Mouse (Mus musculus): ENCODE measurements around the gene Tpo. TPM values are rescaled to one million over a fixed set of nuclear protein-coding genes. Genes with fewer than 3 reads are reported as not detected.

Gene Tpo
- polyA plus RNA-seq, 1 experiment from 2014 or later = 0.46 TPM

DNA sequence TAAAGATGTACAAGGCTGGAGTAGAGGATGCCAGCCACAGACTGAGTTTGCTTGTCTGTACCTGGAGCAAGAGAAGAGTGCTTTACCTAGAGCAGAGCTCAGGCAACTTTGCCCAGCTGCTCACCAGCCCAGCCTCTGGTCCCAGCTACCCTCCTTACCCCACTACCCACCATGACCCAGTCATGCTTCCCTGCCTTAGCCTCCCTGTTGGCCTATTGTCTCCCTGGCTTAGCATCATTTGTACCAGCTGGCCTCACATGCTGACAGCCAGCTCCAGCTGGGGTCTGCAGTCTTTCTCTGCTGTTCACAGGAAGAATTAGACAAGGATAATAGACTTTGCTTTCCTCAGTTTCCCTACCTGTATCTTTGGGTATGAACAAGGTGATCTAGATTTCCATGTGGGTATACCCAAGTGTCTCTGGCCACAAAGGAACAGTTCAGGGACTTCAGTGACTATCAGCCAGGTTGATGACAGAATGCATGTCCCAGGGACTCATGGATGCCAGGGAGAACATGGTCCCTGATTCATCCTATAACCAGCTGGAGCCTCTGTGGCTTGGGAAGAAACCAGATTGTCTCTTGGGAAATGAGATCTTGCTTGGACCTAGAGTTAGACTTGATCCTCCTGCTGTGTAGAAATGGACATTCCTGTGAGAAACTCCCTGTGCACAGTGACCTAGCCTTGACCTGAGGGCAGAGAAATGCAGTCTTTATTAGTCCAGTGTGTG is 96.4 kb downstream of the Tpo start:
- no peak for ATAC-seq (ENCODE audit: low read depth)

DNA sequence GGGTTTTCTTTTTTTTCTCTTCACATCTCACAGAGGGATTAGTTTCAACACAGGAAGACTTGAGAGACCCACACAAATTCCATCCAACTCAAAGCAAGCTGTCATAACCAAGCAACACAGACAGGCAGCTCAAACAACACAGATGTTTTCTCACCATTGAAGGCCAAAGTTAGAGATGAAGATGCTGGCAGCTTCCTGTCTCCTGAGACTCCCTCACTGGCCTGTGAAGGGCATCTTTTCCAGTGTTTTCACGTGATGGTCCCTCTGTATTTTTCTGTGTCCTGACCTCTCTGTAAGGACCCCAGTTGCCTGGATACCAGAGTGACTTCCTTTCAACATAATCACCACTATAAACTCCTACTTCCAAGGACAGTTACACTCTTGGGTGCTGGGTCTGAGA is 97.0 kb downstream of the Tpo start:
- no peaks in the 10 kb centered on the region for H3K36me3 ChIP-seq (ENCODE audit: control insufficient read depth, insufficient read depth, low read length)
- no peak for ATAC-seq (ENCODE audit: low read depth)
- no peak overlapping the region for H3K9ac ChIP-seq (replicated peaks; ENCODE audit: low read depth, low read length)
- H3K27ac ChIP-seq (ENCODE audit: low read depth, low read length) = no peak overlapping the region
- no peak overlapping the region for H3K4me3 ChIP-seq (ENCODE audit: low read depth, low read length)
- 0 out of 2 replicates have a peak, but pooled peaks cover 5% of the 10 kb centered on the region for H3K4me1 ChIP-seq (ENCODE audit: control insufficient read depth, insufficient read depth, low read length)
- no peak overlapping the region for H3K4me2 ChIP-seq (ENCODE audit: low read depth, low read length)
- no peaks in the 10 kb centered on the region for H3K9me3 ChIP-seq (ENCODE audit: control insufficient read depth, low read length)
- no peaks in the 10 kb centered on the region for H3K27me3 ChIP-seq (ENCODE audit: control insufficient read depth, insufficient read depth, low read length)
- 30% methylated on average over 1 of the region's 1 CpGs for WGBS

More for the DNA sequence above, 96.4 kb downstream of the Tpo start:
- Histone ChIP-seq H3K9me3 (ENCODE audit: control insufficient read depth, low read length) (no peaks in the 10 kb centered on the region), H3K36me3 (ENCODE audit: control insufficient read depth, insufficient read depth, low read length) (no peaks in the 10 kb centered on the region), H3K27me3 (ENCODE audit: control insufficient read depth, insufficient read depth, low read length) (no peaks in the 10 kb centered on the region), H3K4me2 (ENCODE audit: low read depth, low read length) (no peak overlapping the region), H3K4me3 (ENCODE audit: low read depth, low read length) (no peak overlapping the region), H3K9ac (replicated peaks; ENCODE audit: low read depth, low read length) (no peak overlapping the region), H3K27ac (ENCODE audit: low read depth, low read length) (peak overlapping the region; percentile 57; the same call in 1 of the 2 replicates), H3K4me1 (ENCODE audit: control insufficient read depth, insufficient read depth, low read length) (0 out of 2 replicates have a peak, but pooled peaks cover 5% of the 10 kb centered on the region)

DNA sequence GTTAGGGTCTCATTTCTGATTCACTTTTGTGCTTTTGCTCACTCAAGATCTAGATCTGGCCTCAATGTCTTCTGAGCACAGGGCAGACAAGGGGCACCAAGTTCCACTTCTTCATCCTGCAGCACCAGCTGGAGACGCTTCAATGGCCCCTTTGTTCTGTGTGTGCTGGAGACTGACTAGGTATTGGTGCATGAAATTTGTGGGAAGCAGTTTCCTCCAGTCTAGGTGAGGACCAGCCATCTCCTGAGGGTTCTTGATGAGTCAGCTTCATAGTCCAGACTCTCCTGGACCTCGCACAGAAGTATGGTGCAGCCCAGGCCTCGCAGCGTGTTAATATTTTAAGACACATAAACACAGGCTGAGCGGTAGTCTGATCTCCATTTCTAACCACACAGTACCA is 97.7 kb downstream of the Tpo start:
- Histone ChIP-seq H3K9ac (replicated peaks; ENCODE audit: low read depth, low read length) (no peak overlapping the region), H3K36me3 (ENCODE audit: control insufficient read depth, insufficient read depth, low read length) (no peaks in the 10 kb centered on the region), H3K27ac (ENCODE audit: low read depth, low read length) (no peak overlapping the region), H3K4me1 (ENCODE audit: control insufficient read depth, insufficient read depth, low read length) (0 out of 2 replicates have a peak, but pooled peaks cover 5% of the 10 kb centered on the region), H3K4me3 (ENCODE audit: low read depth, low read length) (no peak overlapping the region), H3K27me3 (ENCODE audit: control insufficient read depth, insufficient read depth, low read length) (no peaks in the 10 kb centered on the region), H3K4me2 (ENCODE audit: low read depth, low read length) (no peak overlapping the region), H3K9me3 (ENCODE audit: control insufficient read depth, low read length) (no peaks in the 10 kb centered on the region)
- WGBS = 89% methylated on average over 5 of the region's 5 CpGs
- no peak for ATAC-seq (ENCODE audit: low read depth)

DNA sequence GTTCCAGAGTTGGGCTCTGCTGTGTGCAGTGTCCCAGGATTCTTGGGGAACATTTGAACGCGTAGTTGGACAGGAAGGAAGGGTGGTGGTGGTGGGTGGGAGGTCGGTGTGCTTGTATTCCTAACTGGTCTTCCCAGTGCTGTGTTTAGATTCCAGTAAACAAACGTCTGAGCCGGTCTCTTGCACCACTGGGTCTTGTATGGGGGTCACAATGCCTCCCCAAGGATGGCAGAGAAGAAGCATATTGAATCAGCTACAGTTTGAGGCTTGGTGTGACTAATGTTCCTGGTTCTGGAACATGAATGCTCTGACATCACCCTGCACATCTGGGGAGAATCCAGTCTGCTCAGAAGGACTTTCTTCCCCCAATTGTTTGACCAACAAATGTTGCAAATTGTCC is 101.9 kb downstream of the Tpo start:
- 76% methylated on average over 5 of the region's 5 CpGs for WGBS
- ATAC-seq (ENCODE audit: low read depth) = no peak
- Histone ChIP-seq H3K4me2 (ENCODE audit: low read depth, low read length) (no peak overlapping the region), H3K9ac (replicated peaks; ENCODE audit: low read depth, low read length) (no peak overlapping the region), H3K27me3 (ENCODE audit: control insufficient read depth, insufficient read depth, low read length) (no peaks in the 10 kb centered on the region), H3K4me3 (ENCODE audit: low read depth, low read length) (no peak overlapping the region), H3K9me3 (ENCODE audit: control insufficient read depth, low read length) (no peaks in the 10 kb centered on the region), H3K36me3 (ENCODE audit: control insufficient read depth, insufficient read depth, low read length) (no peaks in the 10 kb centered on the region), H3K4me1 (ENCODE audit: control insufficient read depth, insufficient read depth, low read length) (no peaks in the 10 kb centered on the region), H3K27ac (ENCODE audit: low read depth, low read length) (no peak overlapping the region)

DNA sequence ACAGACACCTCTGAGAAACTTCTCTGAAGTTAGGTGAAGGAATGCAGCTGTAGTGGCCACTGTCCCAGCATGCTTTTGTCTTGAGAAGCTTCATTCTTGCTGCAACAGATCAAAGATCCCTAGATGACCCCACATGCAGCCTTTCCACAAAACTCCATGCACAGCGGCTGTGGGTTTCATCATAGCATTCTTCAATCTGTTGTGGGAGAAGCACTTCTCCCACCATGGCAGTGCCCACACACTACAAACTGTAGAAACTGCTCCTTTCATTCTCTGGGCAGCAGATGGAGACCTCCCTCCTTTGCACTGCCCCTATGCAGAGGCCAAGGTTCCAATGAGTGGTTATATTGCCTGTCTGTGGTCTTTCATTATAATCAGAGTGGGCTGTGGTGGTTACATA is 103.3 kb downstream of the Tpo start:
- H3K4me1 ChIP-seq (ENCODE audit: control insufficient read depth, insufficient read depth, low read length) = no peaks in the 10 kb centered on the region
- no peaks in the 10 kb centered on the region for H3K36me3 ChIP-seq (ENCODE audit: control insufficient read depth, insufficient read depth, low read length)
- H3K4me2 ChIP-seq (ENCODE audit: low read depth, low read length) = no peak overlapping the region
- H3K4me3 ChIP-seq (ENCODE audit: low read depth, low read length) = no peak overlapping the region
- H3K9me3 ChIP-seq (ENCODE audit: control insufficient read depth, low read length) = no peaks in the 10 kb centered on the region
- WGBS = 90% methylated on average over 1 of the region's 1 CpGs
- no peak for ATAC-seq (ENCODE audit: low read depth)
- no peak overlapping the region for H3K27ac ChIP-seq (ENCODE audit: low read depth, low read length)
- H3K27me3 ChIP-seq (ENCODE audit: control insufficient read depth, insufficient read depth, low read length) = no peaks in the 10 kb centered on the region
- H3K9ac ChIP-seq (replicated peaks; ENCODE audit: low read depth, low read length) = no peak overlapping the region

DNA sequence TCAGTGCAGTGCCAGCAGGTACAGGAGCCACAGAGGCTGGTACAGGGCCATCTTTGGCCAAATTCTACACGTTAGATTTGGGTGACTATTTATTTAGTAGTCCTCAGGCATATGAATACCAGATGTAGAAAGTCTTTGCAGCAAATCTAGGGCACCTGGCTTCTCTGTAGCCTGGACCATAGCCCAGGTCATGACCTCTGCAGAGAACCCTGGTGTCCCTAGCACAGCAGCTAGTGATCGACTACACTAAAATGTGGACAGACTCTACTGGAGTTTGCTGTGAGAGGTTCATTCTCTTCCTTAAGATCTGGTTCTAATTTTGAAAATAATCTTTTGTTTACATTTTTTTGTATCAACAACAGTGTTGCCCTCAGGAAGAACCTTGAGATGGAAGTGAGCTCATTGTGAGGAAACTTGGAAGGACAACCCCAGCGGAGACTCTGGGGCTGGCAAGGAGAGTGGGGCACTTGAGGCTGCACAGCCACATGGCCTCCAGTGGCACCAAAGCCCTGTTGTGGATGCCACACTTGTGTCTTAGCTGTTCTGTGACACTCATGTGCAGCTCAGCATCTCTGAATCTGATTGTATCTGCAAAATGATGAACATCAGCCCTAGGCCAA is 104.6 kb downstream of the Tpo start:
- Histone ChIP-seq H3K4me2 (ENCODE audit: low read depth, low read length) (no peak overlapping the region), H3K4me3 (ENCODE audit: low read depth, low read length) (no peak overlapping the region), H3K27me3 (ENCODE audit: control insufficient read depth, insufficient read depth, low read length) (no peaks in the 10 kb centered on the region), H3K9me3 (ENCODE audit: control insufficient read depth, low read length) (no peaks in the 10 kb centered on the region), H3K27ac (ENCODE audit: low read depth, low read length) (no peak overlapping the region), H3K36me3 (ENCODE audit: control insufficient read depth, insufficient read depth, low read length) (no peaks in the 10 kb centered on the region), H3K9ac (replicated peaks; ENCODE audit: low read depth, low read length) (no peak overlapping the region), H3K4me1 (ENCODE audit: control insufficient read depth, insufficient read depth, low read length) (no peaks in the 10 kb centered on the region)
- 84% methylated on average over 3 of the region's 3 CpGs for WGBS
- ATAC-seq (ENCODE audit: low read depth) = no peak

DNA sequence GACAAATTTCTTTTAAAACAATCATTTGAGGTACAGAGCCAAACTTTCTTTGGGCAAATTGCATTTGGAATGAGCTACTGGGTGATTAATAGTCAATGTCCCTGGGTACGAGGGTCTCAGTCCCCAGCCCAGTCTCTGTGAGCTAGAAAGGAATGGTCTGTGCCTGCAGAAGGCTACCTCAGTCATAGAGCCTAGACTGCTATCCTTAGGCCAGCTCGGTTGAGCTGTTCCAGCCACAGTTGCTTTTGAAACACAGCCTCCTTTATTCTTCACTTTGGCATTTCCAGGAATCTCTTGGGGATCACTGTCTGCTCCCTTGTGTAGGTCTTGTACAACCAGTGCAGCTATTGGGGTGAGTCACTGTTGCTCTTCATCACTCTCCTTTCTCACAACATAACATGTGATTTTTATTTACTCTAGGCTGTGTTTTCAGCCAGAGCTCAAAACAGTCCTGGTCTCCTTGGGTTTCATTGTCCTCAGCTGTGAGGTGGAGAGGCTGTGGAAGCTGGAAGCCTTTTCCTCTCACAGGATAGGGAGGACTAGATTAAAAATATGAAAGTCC is 108.1 kb downstream of the Tpo start:
- no peak for ATAC-seq (ENCODE audit: low read depth)
- H3K4me1 ChIP-seq (ENCODE audit: control insufficient read depth, insufficient read depth, low read length) = no peaks in the 10 kb centered on the region
- WGBS = 47% methylated on average over 2 of the region's 2 CpGs

DNA sequence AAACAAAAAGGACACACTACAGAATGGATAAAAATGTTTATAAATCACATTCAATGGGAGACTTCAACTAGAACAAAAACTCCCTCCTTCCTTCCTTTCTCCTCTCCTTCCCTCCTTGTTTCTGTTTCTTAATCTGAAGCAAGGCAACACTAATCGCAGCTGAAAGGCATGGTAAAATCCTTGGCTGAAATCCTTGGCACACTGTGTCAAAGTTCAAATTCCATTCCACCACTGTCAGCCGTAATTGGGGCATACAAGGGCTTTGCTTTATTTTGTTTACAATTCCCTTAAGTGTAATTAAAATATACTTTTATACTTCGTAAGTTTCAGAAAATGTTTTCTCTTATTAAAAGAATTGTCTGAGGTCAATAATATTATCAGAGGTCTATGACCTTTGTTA is 108.9 kb downstream of the Tpo start:
- ATAC-seq (ENCODE audit: low read depth) = no peak
- H3K4me2 ChIP-seq (ENCODE audit: low read depth, low read length) = no peak overlapping the region
- H3K4me3 ChIP-seq (ENCODE audit: low read depth, low read length) = no peak overlapping the region
- no peaks in the 10 kb centered on the region for H3K4me1 ChIP-seq (ENCODE audit: control insufficient read depth, insufficient read depth, low read length)
- 0 out of 2 replicates have a peak, but pooled peaks cover 4% of the 10 kb centered on the region for H3K36me3 ChIP-seq (ENCODE audit: control insufficient read depth, insufficient read depth, low read length)
- H3K9me3 ChIP-seq (ENCODE audit: control insufficient read depth, low read length) = no peaks in the 10 kb centered on the region
- H3K9ac ChIP-seq (replicated peaks; ENCODE audit: low read depth, low read length) = no peak overlapping the region
- 46% methylated on average over 3 of the region's 3 CpGs for WGBS
- H3K27ac ChIP-seq (ENCODE audit: low read depth, low read length) = no peak overlapping the region
- H3K27me3 ChIP-seq (ENCODE audit: control insufficient read depth, insufficient read depth, low read length) = no peaks in the 10 kb centered on the region

More for the DNA sequence above, 108.1 kb downstream of the Tpo start:
- Histone ChIP-seq H3K36me3 (ENCODE audit: control insufficient read depth, insufficient read depth, low read length) (0 out of 2 replicates have a peak, but pooled peaks cover 4% of the 10 kb centered on the region), H3K9me3 (ENCODE audit: control insufficient read depth, low read length) (no peaks in the 10 kb centered on the region), H3K27me3 (ENCODE audit: control insufficient read depth, insufficient read depth, low read length) (no peaks in the 10 kb centered on the region), H3K27ac (ENCODE audit: low read depth, low read length) (no peak overlapping the region), H3K9ac (replicated peaks; ENCODE audit: low read depth, low read length) (no peak overlapping the region), H3K4me2 (ENCODE audit: low read depth, low read length) (no peak overlapping the region), H3K4me3 (ENCODE audit: low read depth, low read length) (no peak overlapping the region)

DNA sequence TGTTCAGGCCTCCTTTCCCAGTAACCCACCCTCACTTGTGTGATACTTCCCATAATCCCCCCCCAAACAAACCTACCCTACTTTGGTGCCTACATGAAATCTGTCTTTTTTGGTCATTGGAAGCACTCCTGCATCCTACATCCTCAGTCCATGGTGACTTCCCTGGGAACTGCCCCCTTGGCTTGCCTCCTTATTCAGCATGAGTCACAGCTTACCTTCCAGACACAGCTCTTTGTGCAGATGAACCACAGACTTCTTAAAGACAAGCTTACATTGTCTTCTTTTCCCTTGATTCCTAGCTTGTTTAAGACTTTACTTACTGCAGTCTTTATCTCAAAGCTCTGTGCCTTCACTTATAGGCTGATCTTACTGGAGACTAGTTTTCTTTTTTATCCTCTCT is 112.0 kb downstream of the Tpo start:
- ATAC-seq (ENCODE audit: low read depth) = no peak
- Histone ChIP-seq H3K27me3 (ENCODE audit: control insufficient read depth, insufficient read depth, low read length) (no peaks in the 10 kb centered on the region), H3K27ac (ENCODE audit: low read depth, low read length) (no peak overlapping the region), H3K9ac (replicated peaks; ENCODE audit: low read depth, low read length) (no peak overlapping the region), H3K4me1 (ENCODE audit: control insufficient read depth, insufficient read depth, low read length) (no peaks in the 10 kb centered on the region), H3K4me2 (ENCODE audit: low read depth, low read length) (no peak overlapping the region), H3K4me3 (ENCODE audit: low read depth, low read length) (no peak overlapping the region), H3K9me3 (ENCODE audit: control insufficient read depth, low read length) (no peaks in the 10 kb centered on the region), H3K36me3 (ENCODE audit: control insufficient read depth, insufficient read depth, low read length) (peaks cover 16% of the 10 kb centered on the region)
